Mouse (Mus musculus) myocyte (in vitro differentiated cells): ENCODE results near the gene Lpo.

ENCODE experiments used
- POLR2A ChIP-seq: IDR thresholded peaks from one replicate; pipeline ENCODE4 v1.6.1; 2011; ENCODE audit warnings: low read depth, mild to moderate bottlenecking, control low read depth, moderate library complexity; ENCODE audit not compliant: insufficient read length
- POLR2AphosphoS2 ChIP-seq: IDR thresholded peaks from one replicate; pipeline ENCODE4 v1.6.1; 2011; ENCODE audit warnings: low read depth, control low read depth; ENCODE audit not compliant: insufficient read length

DNA sequence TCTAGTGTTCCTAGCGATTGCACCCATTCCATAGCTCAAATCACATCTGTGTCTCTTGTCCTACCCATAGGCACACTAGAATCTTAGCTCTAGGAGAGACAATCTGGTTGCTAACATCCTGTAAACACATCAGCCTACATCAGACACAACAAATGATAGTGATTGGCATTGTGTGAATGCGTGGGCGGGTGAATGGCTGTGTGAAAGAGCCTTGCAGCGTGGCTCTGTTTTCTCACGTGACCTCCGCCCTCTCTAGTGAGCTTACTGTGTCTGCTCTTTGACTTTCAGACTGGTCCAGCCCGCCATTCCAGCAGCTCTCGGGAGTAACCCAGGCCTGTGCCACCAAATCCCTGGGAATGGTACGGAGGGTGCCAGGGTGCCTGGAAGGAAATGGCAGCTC, 32.3 kb upstream of the Lpo start:
- TF ChIP-seq POLR2AphosphoS2 (no peak), POLR2A (no peak)
